Mouse (Mus musculus) heart, postnatal 0 days (tissue): ENCODE measurements at regions not wholly inside any gene's neighbourhood (a gene's known extent, or its start where the extent isn't known, plus 50 kb on each side); places are given as distances from the start of the nearest gene placed in this dataset.
A peak's percentile ranks its signal among the peaks of the same experiment; 100 is the strongest.

Experiments
- ATAC-seq: fragments of 200-750 bp; cut with Nextera tagmentation; 2 replicates; pipeline ENCODE4 v1.8.0; 2017; ENCODE audit warnings: low read depth, moderate number of reproducible peaks, moderate library complexity; ENCODE audit not compliant: insufficient read depth
- DNase-seq: peaks from one replicate; pipeline ENCODE4 v3.0.0-alpha.2; 2016; ENCODE audit warnings: low spot score
- H3K27ac ChIP-seq: fragments of 300-500 bp; sonication (generic); 2 replicates; pipeline ENCODE4 v1.5.1; 2014; ENCODE audit warnings: low read depth, mild to moderate bottlenecking
- H3K27me3 ChIP-seq: fragments of 300-500 bp; sonication (generic); 2 replicates; pipeline ENCODE4 v1.6.1; 2014; ENCODE audit warnings: low read length, mixed read lengths; ENCODE audit not compliant: control insufficient read depth, insufficient read depth
- H3K36me3 ChIP-seq: fragments of 300-500 bp; sonication (generic); replicated peaks from 2 replicates; pipeline ENCODE4 v1.6.1; 2014; ENCODE audit warnings: low read length, mixed read lengths; ENCODE audit not compliant: control insufficient read depth, insufficient read depth
- H3K4me1 ChIP-seq: fragments of 300-500 bp; sonication (generic); 2 replicates; pipeline ENCODE4 v1.6.1; 2014; ENCODE audit warnings: antibody characterized with exemption; ENCODE audit not compliant: control insufficient read depth, insufficient read depth
- H3K4me2 ChIP-seq: fragments of 300-500 bp; sonication (generic); 2 replicates; pipeline ENCODE4 v1.6.1; 2014; ENCODE audit warnings: low read depth, mild to moderate bottlenecking, low read length, moderate library complexity
- H3K4me3 ChIP-seq: fragments of 300-500 bp; sonication (generic); 2 replicates; pipeline ENCODE4 v1.5.1; 2014; ENCODE audit warnings: low read depth, low read length
- H3K9ac ChIP-seq: fragments of 300-500 bp; sonication (generic); replicated peaks from 2 replicates; pipeline ENCODE4 v1.6.1; 2014; ENCODE audit warnings: low read depth, low read length, mixed read lengths
- H3K9me3 ChIP-seq: fragments of 300-500 bp; sonication (generic); replicated peaks from 2 replicates; pipeline ENCODE4 v1.6.1; 2016; ENCODE audit warnings: low read length; ENCODE audit not compliant: control insufficient read depth
- CTCF ChIP-seq: IDR thresholded peaks from 2 replicates; pipeline ENCODE4 v1.5.1; 2016; ENCODE audit warnings: antibody characterized with exemption, control low read depth, low read depth
- EP300 ChIP-seq: IDR thresholded peaks from 2 replicates; pipeline ENCODE4 v1.6.1; 2016; ENCODE audit warnings: antibody characterized with exemption, low read depth
- WGBS: fragments of 180-500 bp; shearing (Covaris S2); extraction: QIAGEN DNeasy Blood & Tissue Kit; methylation state at CpG from one replicate; pipeline ENCODE4 v1.1.7; 2014; 5-methylcytosine and 5-hydroxymethylcytosine counted together

DNA sequence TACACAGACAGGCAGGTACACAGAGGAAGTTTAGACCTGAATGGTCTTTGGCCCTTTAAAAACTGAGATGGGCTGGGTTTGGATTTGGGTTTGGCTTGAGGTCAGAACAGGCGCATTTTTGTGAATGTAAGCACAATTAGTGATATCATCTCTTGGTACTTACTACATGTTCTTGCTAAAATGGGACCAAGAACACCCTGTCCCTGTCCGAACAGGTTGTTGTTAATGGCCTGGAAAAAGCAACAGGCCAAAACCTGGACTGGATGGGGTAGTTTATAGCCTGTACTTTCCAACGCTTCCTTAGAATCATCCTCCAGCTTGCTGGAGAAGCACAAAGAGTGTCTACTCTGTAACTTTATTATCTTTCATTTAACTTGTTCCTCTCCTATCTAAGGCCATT lies 185.2 kb upstream of the Arid1b start:
- WGBS, result 71% methylated on average over 3 of the region's 3 CpGs
- TF ChIP-seq EP300 (no peak), CTCF (no peak)
- ATAC-seq (no peak), DNase-seq (no peak)
- Histone ChIP-seq H3K27me3 (no peaks in the 10 kb centered on the region), H3K4me2 (no peak overlapping the region), H3K27ac (no peak overlapping the region), H3K9ac (no peak overlapping the region), H3K4me3 (no peak overlapping the region), H3K36me3 (no peaks in the 10 kb centered on the region), H3K9me3 (no peaks in the 10 kb centered on the region), H3K4me1 (0 out of 2 replicates have a peak, but pooled peaks cover 3% of the 10 kb centered on the region)

DNA sequence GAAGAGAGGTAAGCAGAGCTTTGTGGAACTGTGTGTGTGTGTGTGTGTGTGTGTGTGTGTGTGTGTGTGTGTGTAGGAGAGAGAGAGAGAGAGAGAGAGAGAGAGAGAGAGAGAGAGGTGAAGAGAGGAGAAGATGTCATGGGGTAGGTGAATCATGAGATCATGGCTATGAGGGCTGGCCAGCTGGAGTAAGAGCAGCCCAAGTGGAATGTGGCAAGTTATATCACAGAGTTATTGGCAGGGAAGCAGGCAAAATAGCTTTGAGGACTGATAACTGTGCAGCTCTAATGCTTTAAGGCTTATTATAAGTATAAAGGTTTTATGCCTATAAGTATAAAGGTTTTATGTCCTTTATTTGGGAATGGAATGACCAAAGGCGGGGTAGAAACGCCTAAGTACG lies 180.9 kb upstream of the Arid1b start:
- Histone ChIP-seq H3K9me3 (no peaks in the 10 kb centered on the region), H3K4me1 (0 out of 2 replicates have a peak, but pooled peaks cover 3% of the 10 kb centered on the region), H3K27ac (no peak overlapping the region), H3K27me3 (no peaks in the 10 kb centered on the region), H3K4me3 (no peak overlapping the region), H3K4me2 (no peak overlapping the region), H3K36me3 (no peaks in the 10 kb centered on the region), H3K9ac (no peak overlapping the region)
- ATAC-seq (no peak), DNase-seq (no peak)
- 93% methylated on average over 3 of the region's 3 CpGs for WGBS
- no peak for TF ChIP-seq CTCF
- no peak for TF ChIP-seq EP300

GRCm38 (mm10) chr17:4813666-4814065 lies 180.5 kb upstream of the Arid1b start:
- ATAC-seq (no peak), DNase-seq (no peak)
- H3K4me2 ChIP-seq, result no peak overlapping the region
- no peak overlapping the region for H3K4me3 ChIP-seq
- H3K9me3 ChIP-seq, result no peaks in the 10 kb centered on the region
- H3K36me3 ChIP-seq, result no peaks in the 10 kb centered on the region
- WGBS, result 67% methylated on average over 6 of the region's 6 CpGs
- no peak overlapping the region for H3K9ac ChIP-seq
- TF ChIP-seq CTCF (no peak), EP300 (no peak)
- 0 out of 2 replicates have a peak, but pooled peaks cover 3% of the 10 kb centered on the region for H3K4me1 ChIP-seq
- no peak overlapping the region for H3K27ac ChIP-seq
- H3K27me3 ChIP-seq, result no peaks in the 10 kb centered on the region

DNA sequence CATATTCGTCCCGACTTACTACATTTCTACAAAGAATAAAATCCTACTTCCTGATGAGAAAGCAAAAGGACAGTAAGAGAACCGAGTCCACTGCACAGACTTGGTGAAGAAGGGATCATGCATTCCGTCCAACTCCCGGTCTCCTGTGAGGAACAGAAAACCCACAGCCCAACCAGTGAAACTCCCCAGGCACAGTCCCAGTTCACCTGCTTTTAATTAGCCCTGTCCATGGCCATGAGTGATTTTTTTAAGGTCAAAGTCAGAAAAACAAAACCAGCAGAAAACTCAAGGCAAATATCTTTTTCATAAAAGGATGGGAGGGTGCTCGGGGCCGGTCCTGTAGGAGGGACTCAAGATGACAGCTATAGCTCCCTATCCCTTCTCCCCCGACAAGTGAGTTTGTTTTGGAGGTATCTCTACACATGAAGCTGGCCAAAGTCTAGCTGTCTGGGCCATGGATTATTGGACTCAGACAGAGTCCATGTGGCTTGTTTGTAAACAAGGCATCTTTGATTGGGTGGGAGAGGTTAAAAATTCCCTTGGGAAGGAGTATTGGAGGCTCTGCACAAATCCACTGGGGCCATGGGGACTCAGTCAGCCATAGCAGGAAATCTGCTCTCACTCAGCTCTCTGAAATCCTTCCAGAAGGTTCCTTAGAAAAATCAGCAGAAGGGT lies 168.8 kb upstream of the Arid1b start:
- Histone ChIP-seq H3K4me3 (no peak overlapping the region), H3K4me1 (no peaks in the 10 kb centered on the region), H3K27me3 (no peaks in the 10 kb centered on the region), H3K27ac (no peak overlapping the region), H3K36me3 (no peaks in the 10 kb centered on the region), H3K9me3 (0 out of 2 replicates have a peak, but pooled peaks cover 4% of the 10 kb centered on the region), H3K4me2 (no peak overlapping the region), H3K9ac (no peak overlapping the region)
- ATAC-seq (no peak), DNase-seq (no peak)
- 62% methylated on average over 8 of the region's 8 CpGs for WGBS
- TF ChIP-seq EP300, result no peak
- TF ChIP-seq CTCF, result no peak

- H3K36me3 ChIP-seq, result no peaks in the 10 kb centered on the region
- H3K4me1 ChIP-seq, result no peaks in the 10 kb centered on the region
- no peaks in the 10 kb centered on the region for H3K27me3 ChIP-seq
- 0 out of 2 replicates have a peak, but pooled peaks cover 4% of the 10 kb centered on the region for H3K9me3 ChIP-seq
- DNase-seq (peak; percentile 59), ATAC-seq (no peak)
- H3K27ac ChIP-seq, result no peak overlapping the region
- no peak overlapping the region for H3K9ac ChIP-seq
- TF ChIP-seq EP300, result no peak
- TF ChIP-seq CTCF, result no peak
- 40% methylated on average over 7 of the region's 7 CpGs for WGBS
- no peak overlapping the region for H3K4me3 ChIP-seq
- no peak overlapping the region for H3K4me2 ChIP-seq
These were observed 160.1 kb upstream of the Arid1b start for GRCm38 (mm10) chr17:4834065-4834464.

- ATAC-seq, result no peak
- H3K4me1 ChIP-seq, result no peaks in the 10 kb centered on the region
- no peak overlapping the region for H3K9ac ChIP-seq
- no peak overlapping the region for H3K4me2 ChIP-seq
- 59% methylated on average over 7 of the region's 7 CpGs for WGBS
- H3K4me3 ChIP-seq, result no peak overlapping the region
- H3K27me3 ChIP-seq, result no peaks in the 10 kb centered on the region
- DNase-seq, result no peak
- no peak overlapping the region for H3K27ac ChIP-seq
- TF ChIP-seq CTCF (no peak), EP300 (no peak)
- H3K9me3 ChIP-seq, result 0 out of 2 replicates have a peak, but pooled peaks cover 4% of the 10 kb centered on the region
- no peaks in the 10 kb centered on the region for H3K36me3 ChIP-seq
These were observed 159.6 kb upstream of the Arid1b start for GRCm38 (mm10) chr17:4834571-4834970.
